ENCODE assay signal across 11 mouse cellular contexts in genomic region chr10:80792175-80793032, GRCm38 (mm10). TPM values are rescaled to one million over a fixed set of nuclear protein-coding genes. Genes with fewer than 3 reads are reported as not detected.
DNase-seq lines count a peak whose midpoint lies in the region; ATAC-seq lines count a peak whose summit lies in the region.
"Had no signal": no experiment of that assay in that cellular context is flagged by ENCODE, and none has a peak within 500 bp of the region (broad histone marks: within the 10 kb centered on the region; RNA-seq: fewer than 3 reads in every experiment).

No protein-coding gene starts in this region.

- H3K27ac ChIP-seq in heart, embryonic 12.5 days (ENCODE audit: poor library complexity, severe bottlenecking): peak overlapping the region; percentile 65
- peak overlapping the region; percentile 1; the same call in 1 of the 2 replicates for H3K27ac ChIP-seq in neural tube, embryonic 14.5 days (ENCODE audit: low read depth, low read length)
- no peak overlapping the region for H3K27ac ChIP-seq in neural tube, embryonic 15.5 days (replicated peaks)

- H3K4me2 ChIP-seq in heart, embryonic 12.5 days: no peak overlapping the region; the same call in 1 of the 2 replicates
- H3K4me2 ChIP-seq in neural tube, embryonic 14.5 days (ENCODE audit: low read depth, low read length): no peak overlapping the region
- H3K4me2 ChIP-seq in neural tube, embryonic 15.5 days: no peak overlapping the region

- no peak overlapping the region for H3K4me3 ChIP-seq in heart, embryonic 12.5 days
- no peak overlapping the region for H3K4me3 ChIP-seq in neural tube, embryonic 14.5 days (ENCODE audit: low read depth, low read length)
- no peak overlapping the region for H3K4me3 ChIP-seq in neural tube, embryonic 15.5 days (replicated peaks)

- no peaks in the 10 kb centered on the region for H3K9me3 ChIP-seq in heart, embryonic 12.5 days (replicated peaks)
- H3K9me3 ChIP-seq in neural tube, embryonic 14.5 days (ENCODE audit: control insufficient read depth, low read length): no peaks in the 10 kb centered on the region
- no peaks in the 10 kb centered on the region for H3K9me3 ChIP-seq in neural tube, embryonic 15.5 days (replicated peaks)
- H3K9me3 ChIP-seq: G1E had no signal

- peaks cover 90% of the 10 kb centered on the region for H3K36me3 ChIP-seq in heart, embryonic 12.5 days
- H3K36me3 ChIP-seq in neural tube, embryonic 14.5 days (ENCODE audit: control insufficient read depth, insufficient read depth, low read length): peaks cover 72% of the 10 kb centered on the region
- H3K36me3 ChIP-seq in neural tube, embryonic 15.5 days: peaks cover 88% of the 10 kb centered on the region

- 0 out of 2 replicates have a peak, but pooled peaks have one; percentile 2 for ATAC-seq in heart, embryonic 12.5 days (ENCODE audit: insufficient number of reproducible peaks, low FRiP score)
- ATAC-seq in neural tube, embryonic 14.5 days (ENCODE audit: low read depth): no peak
- ATAC-seq in neural tube, embryonic 15.5 days (ENCODE audit: low FRiP score): no peak

- peak overlapping the region; percentile 54; the same call in 1 of the 2 replicates for H3K9ac ChIP-seq in heart, embryonic 12.5 days
- no peak overlapping the region for H3K9ac ChIP-seq in neural tube, embryonic 14.5 days (replicated peaks; ENCODE audit: low read depth, low read length)
- no peak overlapping the region for H3K9ac ChIP-seq in neural tube, embryonic 15.5 days (replicated peaks)

- WGBS in heart, embryonic 12.5 days: 68% methylated on average over 41 of the region's 41 CpGs
- 80% methylated on average over 41 of the region's 41 CpGs for WGBS in neural tube, embryonic 14.5 days
- 76% methylated on average over 41 of the region's 41 CpGs for WGBS in neural tube, embryonic 15.5 days

- no peaks in the 10 kb centered on the region for H3K27me3 ChIP-seq in heart, embryonic 12.5 days (replicated peaks)
- no peaks in the 10 kb centered on the region for H3K27me3 ChIP-seq in neural tube, embryonic 14.5 days (ENCODE audit: control insufficient read depth, insufficient read depth, low read length)
- H3K27me3 ChIP-seq in neural tube, embryonic 15.5 days (replicated peaks): no peaks in the 10 kb centered on the region

- peaks cover 37% of the 10 kb centered on the region for H3K4me1 ChIP-seq in heart, embryonic 12.5 days (replicated peaks)
- peaks cover 15% of the 10 kb centered on the region for H3K4me1 ChIP-seq in neural tube, embryonic 14.5 days (ENCODE audit: control insufficient read depth, insufficient read depth, low read length)
- H3K4me1 ChIP-seq in neural tube, embryonic 15.5 days: peaks cover 20% of the 10 kb centered on the region

- DNase-seq in heart, adult 18-20 months: no peak
- peak; percentile 77 to 78 for DNase-seq in cerebellum, postnatal 36 days
- peak; percentile 84 for DNase-seq in thymus, postnatal 14 days
- no peak for DNase-seq in right cerebral cortex, adult 18-20 months
- no peak for DNase-seq in urinary bladder, adult 2 months (ENCODE audit: low spot score)

RNA-seq across cellular contexts. Expression of gene Sf3a2, which starts 5.6 kb away (rescaled TPM):
- 51.2 and 58.3 TPM in 2 replicates for polyA plus RNA-seq in heart, embryonic 12.5 days (2016; fragmentation: Nextera tagmentation; extraction: Ambion mirVana)
- 10 to 100 TPM; 28.6 to 28.7 TPM for total RNA-seq in heart, adult 18-20 months (2021)
- polyA plus RNA-seq in neural tube, embryonic 14.5 days (2014; fragmentation: Nextera tagmentation; extraction: Ambion mirVana): 63.3 and 66.8 TPM in 2 replicates
- polyA plus RNA-seq in neural tube, embryonic 15.5 days (2015; fragmentation: Nextera tagmentation; extraction: Ambion mirVana): 53.3 and 59.8 TPM in 2 replicates
- polyA plus RNA-seq in urinary bladder, adult 2 months (2012; rRNA removed): 47.0 and 47.7 TPM in 2 replicates

RNA-seq across cellular contexts. Expression of gene Plekhj1, which starts 6.0 kb away (rescaled TPM):
- polyA plus RNA-seq in heart, embryonic 12.5 days (2016; fragmentation: Nextera tagmentation; extraction: Ambion mirVana): 82.4 and 83.2 TPM in 2 replicates
- total RNA-seq in heart, adult 18-20 months (2021): 10 to 100 TPM; 30.7 to 32.4 TPM
- 126 and 127 TPM in 2 replicates for polyA plus RNA-seq in neural tube, embryonic 14.5 days (2014; fragmentation: Nextera tagmentation; extraction: Ambion mirVana)
- polyA plus RNA-seq in neural tube, embryonic 15.5 days (2015; fragmentation: Nextera tagmentation; extraction: Ambion mirVana): 135 and 146 TPM in 2 replicates
- polyA plus RNA-seq in urinary bladder, adult 2 months (2012; rRNA removed): 60.6 and 79.2 TPM in 2 replicates

RNA-seq across cellular contexts. Expression of gene Amh, which starts 12.6 kb away (rescaled TPM):
- polyA plus RNA-seq in heart, embryonic 12.5 days (2016; fragmentation: Nextera tagmentation; extraction: Ambion mirVana): 0.14 and 0.23 TPM in 2 replicates
- total RNA-seq in heart, adult 18-20 months (2021): under 1 TPM in 1 of 2 experiments, not detected in 1; 0.33 TPM
- polyA plus RNA-seq in neural tube, embryonic 14.5 days (2014; fragmentation: Nextera tagmentation; extraction: Ambion mirVana): 0.15 and 0.16 TPM in 2 replicates
- not detected in 2 replicates for polyA plus RNA-seq in neural tube, embryonic 15.5 days (2015; fragmentation: Nextera tagmentation; extraction: Ambion mirVana)
- 0.40 and 0.62 TPM in 2 replicates for polyA plus RNA-seq in urinary bladder, adult 2 months (2012; rRNA removed)
- polyA plus RNA-seq: embryonic facial prominence, embryonic 11.5 days; neural tube, embryonic 11.5 days had no signal

RNA-seq across cellular contexts. Expression of gene Jsrp1, which starts 20.9 kb away (rescaled TPM):
- 6.1 and 6.7 TPM in 2 replicates for polyA plus RNA-seq in heart, embryonic 12.5 days (2016; fragmentation: Nextera tagmentation; extraction: Ambion mirVana)
- total RNA-seq in heart, adult 18-20 months (2021): under 1 TPM; 0.41 to 0.69 TPM
- 0.74 and 0.86 TPM in 2 replicates for polyA plus RNA-seq in neural tube, embryonic 14.5 days (2014; fragmentation: Nextera tagmentation; extraction: Ambion mirVana)
- 1.2 and 2.5 TPM in 2 replicates for polyA plus RNA-seq in neural tube, embryonic 15.5 days (2015; fragmentation: Nextera tagmentation; extraction: Ambion mirVana)
- polyA plus RNA-seq in urinary bladder, adult 2 months (2012; rRNA removed): 1.0 and 1.3 TPM in 2 replicates
- total RNA-seq: G1E had no signal

RNA-seq across cellular contexts. Expression of gene Oaz1, which starts 34.1 kb away (rescaled TPM):
- polyA plus RNA-seq in heart, embryonic 12.5 days (2016; fragmentation: Nextera tagmentation; extraction: Ambion mirVana): 1,577 and 1,597 TPM in 2 replicates
- total RNA-seq in heart, adult 18-20 months (2021): 100 to 1,000 TPM; 897 to 934 TPM
- polyA plus RNA-seq in neural tube, embryonic 14.5 days (2014; fragmentation: Nextera tagmentation; extraction: Ambion mirVana): 1,177 and 1,236 TPM in 2 replicates
- polyA plus RNA-seq in neural tube, embryonic 15.5 days (2015; fragmentation: Nextera tagmentation; extraction: Ambion mirVana): 1,221 and 1,325 TPM in 2 replicates
- polyA plus RNA-seq in urinary bladder, adult 2 months (2012; rRNA removed): 566 and 709 TPM in 2 replicates

Comparison
In these comparisons a context has a peak if more than half of its experiments do, and no peak if none do; other contexts are left out.
1. DNase-seq: peak in cerebellum, postnatal 36 days (2 of 2) and thymus, postnatal 14 days (single experiment); none in heart, adult 18-20 months (0 of 2), right cerebral cortex, adult 18-20 months (single experiment) and urinary bladder, adult 2 months (single experiment).